Mouse (Mus musculus) G1E (cell line): ENCODE data around the gene Slc4a4.

Experiments
- CTCF ChIP-seq: IDR thresholded peaks from 2 replicates; pipeline ENCODE4 v1.5.1; 2012; ENCODE audit warnings: low read depth, low read length, inconsistent platforms, mixed read lengths
- GATA1 ChIP-seq: IDR thresholded peaks from 2 replicates; pipeline ENCODE4 v1.6.1; 2012; ENCODE audit warnings: borderline replicate concordance, low read length, inconsistent platforms, mixed read lengths
- GATA2 ChIP-seq: IDR thresholded peaks from 2 replicates; pipeline ENCODE4 v1.6.1; 2012; ENCODE audit warnings: low read depth, low read length, inconsistent platforms, borderline replicate concordance
- POLR2AphosphoS5 ChIP-seq: IDR thresholded peaks from 2 replicates; pipeline ENCODE4 v1.6.1; 2012; ENCODE audit warnings: low read depth, low read length, inconsistent platforms; ENCODE audit not compliant: insufficient replicate concordance

- TF ChIP-seq CTCF (no peak), GATA1 (no peak), POLR2AphosphoS5 (no peak), GATA2 (no peak)
Measured at GRCm38 (mm10) chr5:89083476-89083875, 196.9 kb downstream of the Slc4a4 start.
